Mouse (Mus musculus) kidney, postnatal 4 days (tissue): ENCODE measurements around the gene D2hgdh.

Experiments used
- DNase-seq, 2 experiments: peaks; one replicate each; pipeline ENCODE4 v3.0.0; 2021; ENCODE audit warnings: mixed read lengths in 2 of 2

The D2hgdh gene

GRCm38 (mm10) chr1:93824609-93825008 is at the start of gene D2hgdh:
TSS of gene D2hgdh (plus strand) at chr1:93824909.
- DNase-seq, result peak in 1 of 2 experiments; percentile 19

- DNase-seq, result no peak
These were observed 48.0 kb upstream of the D2hgdh start for GRCm38 (mm10) chr1:93776686-93777085.

- peak in 1 of 2 experiments; percentile 15 for DNase-seq
These were observed 37.8 kb upstream of the D2hgdh start for GRCm38 (mm10) chr1:93786912-93787311.

GRCm38 (mm10) chr1:93794526-93794925 is 30.2 kb upstream of the D2hgdh start:
- DNase-seq, result no peak

- no peak for DNase-seq
These were observed 28.8 kb upstream of the D2hgdh start for GRCm38 (mm10) chr1:93795886-93796285.

- no peak for DNase-seq
These were observed 23.8 kb upstream of the D2hgdh start for GRCm38 (mm10) chr1:93800670-93801503.

GRCm38 (mm10) chr1:93801741-93802238 is 22.9 kb upstream of the D2hgdh start, which contains the start of gene Dtymk:
TSS of gene Dtymk (minus strand) at chr1:93801934.
- DNase-seq, result peak; percentile 92 to 95

- no peak for DNase-seq
These were observed 21.9 kb upstream of the D2hgdh start for GRCm38 (mm10) chr1:93802771-93803170.

GRCm38 (mm10) chr1:93803556-93804507 is 20.9 kb upstream of the D2hgdh start, which contains the start of gene Ing5:
TSS of gene Ing5 (plus strand) at chr1:93803965.
- DNase-seq, result peak; percentile 100

- DNase-seq, result no peak
These were observed 19.9 kb upstream of the D2hgdh start for GRCm38 (mm10) chr1:93804818-93805217.

GRCm38 (mm10) chr1:93805221-93805951 is 19.3 kb upstream of the D2hgdh start:
- no peak for DNase-seq

GRCm38 (mm10) chr1:93808871-93809270 is 15.8 kb upstream of the D2hgdh start:
- no peak for DNase-seq

- DNase-seq, result no peak
These were observed 14.7 kb upstream of the D2hgdh start for GRCm38 (mm10) chr1:93810011-93810410.

GRCm38 (mm10) chr1:93811495-93812039 is 13.1 kb upstream of the D2hgdh start:
- DNase-seq, result no peak

GRCm38 (mm10) chr1:93817823-93818532 is 6.7 kb upstream of the D2hgdh start:
- DNase-seq, result no peak

GRCm38 (mm10) chr1:93818722-93819121 is 6.0 kb upstream of the D2hgdh start:
- no peak for DNase-seq

GRCm38 (mm10) chr1:93823796-93824495 is 763 bp upstream of the D2hgdh start:
- no peak for DNase-seq

- DNase-seq, result peak; percentile 93 to 96
These were observed 481 bp downstream of the D2hgdh start for GRCm38 (mm10) chr1:93825105-93825674.

GRCm38 (mm10) chr1:93825771-93826539 is 1.2 kb downstream of the D2hgdh start:
- peak; percentile 31 to 39 for DNase-seq

GRCm38 (mm10) chr1:93826540-93826835 is 1.8 kb downstream of the D2hgdh start:
- no peak for DNase-seq
